Mouse (Mus musculus): ENCODE results near the gene Inip. TPM values are rescaled to one million over a fixed set of nuclear protein-coding genes. Genes with fewer than 3 reads are reported as not detected.

Gene Inip
- 34.3 and 39.9 TPM in 2 replicates for polyA plus RNA-seq (2012; rRNA removed)

DNA sequence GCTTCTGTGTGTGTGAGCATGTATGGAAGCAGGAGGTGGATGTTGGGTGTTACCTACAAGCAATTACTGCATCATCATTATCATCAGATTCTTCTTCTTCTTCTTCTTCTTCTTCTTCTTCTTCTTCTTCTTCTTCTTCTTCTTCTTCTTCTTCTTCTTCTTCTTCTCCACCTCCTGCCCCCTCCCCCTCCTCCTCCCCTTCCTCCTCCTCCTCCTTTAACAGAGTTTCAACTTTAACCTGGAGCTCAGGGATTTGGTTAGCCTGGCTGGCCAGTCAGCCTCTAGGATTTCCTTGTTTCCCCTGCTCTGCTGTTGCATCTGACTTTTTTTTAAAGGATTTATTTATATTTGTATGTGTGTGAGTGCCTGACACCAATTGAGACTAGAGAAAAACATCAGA lies at the start of gene Inip:
TSS of gene Inip (minus strand) at position 101 of the 400 bp plus-strand sequence.

DNA sequence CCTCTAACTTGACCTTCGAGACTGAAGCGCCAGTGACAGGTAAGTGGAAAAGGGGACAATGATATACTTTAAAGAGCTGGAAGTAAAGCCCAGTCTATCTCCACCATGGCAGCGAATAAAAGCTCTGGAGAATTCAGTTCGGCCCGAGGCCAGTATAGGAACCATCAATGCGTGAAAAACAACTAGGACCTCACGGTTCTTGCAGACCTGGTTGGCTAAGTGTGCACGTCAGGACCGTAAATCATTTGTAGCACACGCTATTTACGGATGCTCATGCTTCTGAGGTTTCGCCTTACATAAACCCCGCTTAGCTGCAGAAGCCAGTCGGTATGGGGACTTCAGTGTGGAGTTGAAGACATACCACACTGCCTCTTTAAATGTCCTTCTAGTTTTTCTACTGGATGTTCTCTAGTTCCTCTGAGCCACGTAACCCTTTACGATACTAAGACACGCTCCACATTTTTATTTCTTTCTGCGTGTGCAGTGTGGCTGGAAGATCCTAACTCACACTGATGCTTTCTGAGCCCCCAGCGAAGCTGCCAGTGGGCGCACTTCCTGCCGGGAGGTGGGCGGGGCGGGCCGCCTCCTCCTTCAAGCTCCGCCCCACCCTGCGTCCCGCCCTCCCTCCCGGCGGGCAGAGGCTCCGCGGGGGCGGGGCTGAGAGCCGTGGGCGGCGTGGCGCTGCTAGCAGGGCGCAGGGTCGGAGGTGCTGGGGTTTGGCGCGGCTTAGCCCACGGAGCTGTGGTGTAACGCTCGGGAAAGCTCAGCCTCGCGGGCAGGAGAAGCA lies 4.0 kb upstream of the Inip start, which contains the start of gene Snx30:
TSS of gene Snx30 (plus strand) at position 660 of the 787 bp plus-strand sequence.

Other genes starting within 250 kb of the Inip start
- 21.2 and 22.0 TPM in 2 replicates for gene Hsdl2, start 220.0 kb downstream of the Inip start, polyA plus RNA-seq (2012; rRNA removed)
- gene E130308A19Rik, start 175.4 kb downstream of the Inip start, polyA plus RNA-seq (2012; rRNA removed), result 12.6 and 19.2 TPM in 2 replicates
- 8.8 and 8.9 TPM in 2 replicates for gene Snx30, start 4.3 kb upstream of the Inip start, polyA plus RNA-seq (2012; rRNA removed)
- not detected in 2 replicates for gene Slc46a2, start 113.5 kb upstream of the Inip start, polyA plus RNA-seq (2012; rRNA removed)
- not detected in 2 replicates for gene Mup4, start 159.1 kb upstream of the Inip start, polyA plus RNA-seq (2012; rRNA removed)
- not detected in 2 replicates for gene Mup6, start 162.7 kb upstream of the Inip start, polyA plus RNA-seq (2012; rRNA removed)